Comparison of ENCODE assay signal across 8 mouse cellular contexts in genomic region chr2:133550238-133550682, GRCm38 (mm10). TPM values are rescaled to one million over a fixed set of nuclear protein-coding genes. Genes with fewer than 3 reads are reported as not detected.
DNase-seq lines count a peak whose midpoint lies in the region; ATAC-seq and TF ChIP-seq lines count a peak whose summit lies in the region.

No protein-coding gene starts in this region.

- no peak for TF ChIP-seq CTCF in bone marrow macrophage, adult 2 months (IDR thresholded peaks at IDR 0.05; ENCODE audit: low read depth, low read length)

- ATAC-seq in frontal cortex, adult (ENCODE audit: low TSS enrichment), result peak; percentile 62

- no peak for TF ChIP-seq POLR2A in bone marrow macrophage, adult 2 months (IDR thresholded peaks at IDR 0.05; ENCODE audit: borderline replicate concordance, low read depth, low read length)

- H3K27ac ChIP-seq in bone marrow macrophage, adult 2 months (ENCODE audit: insufficient read depth, low read depth, low read length), result peak overlapping the region; percentile 55

- peak overlapping the region; percentile 50 for H3K4me3 ChIP-seq in bone marrow macrophage, adult 2 months (ENCODE audit: insufficient read depth, low read length)

- DNase-seq in thymus, postnatal 0 days (ENCODE audit: low spot score), result peak; percentile 36
- DNase-seq in thymus, postnatal 10 days (ENCODE audit: low spot score in 2 of 2), result no peak
- DNase-seq in induced T-regulatory cell, adult 2 months (ENCODE audit: low read depth), result peak; percentile 9
- DNase-seq in left cerebral cortex, postnatal 4 days, result peak; percentile 58
- peak; percentile 3 to 13 for DNase-seq in natural killer cell, adult 2 months (ENCODE audit: low spot score in 2 of 2)
- no peak for DNase-seq in T-cell, adult 2 months (ENCODE audit: low spot score)

- peaks cover 7% of the 10 kb centered on the region for H3K4me1 ChIP-seq in bone marrow macrophage, adult 2 months (ENCODE audit: control insufficient read depth, insufficient read depth, low read length)

- intact Hi-C loops in left cerebral cortex, postnatal 4 days (cut with DNase I), result loop anchor here (2.0 to 5.0 kb wide), 5 partner anchors 172 to 992 kb away; no protein-coding TSS in a partner anchor

RNA-seq across cellular contexts. Expression of gene Bmp2, which starts 1.7 kb away (rescaled TPM):
- polyA plus RNA-seq in thymus, postnatal 0 days (2015; fragmentation: Nextera tagmentation; extraction: Ambion mirVana), result 1.3 and 1.4 TPM in 2 replicates
- polyA plus RNA-seq in bone marrow macrophage, adult 2 months (2012; ENCODE audit: insufficient read depth, insufficient read length, missing spikeins), result 0.40 and 0.52 TPM in 2 replicates
- 1 to 10 TPM; 6.0 to 7.3 TPM for total RNA-seq in left cerebral cortex, postnatal 4 days (2021)

Comparison
In these comparisons a context has a peak if more than half of its experiments do, and no peak if none do; other contexts are left out.
1. DNase-seq: peak in thymus, postnatal 0 days (single experiment), induced T-regulatory cell, adult 2 months (single experiment), left cerebral cortex, postnatal 4 days (single experiment) and natural killer cell, adult 2 months (2 of 2); none in thymus, postnatal 10 days (0 of 2) and T-cell, adult 2 months (single experiment).